Mouse (Mus musculus) cerebellum, adult 8-10 months (tissue): ENCODE results near the gene Ttc28.
A peak's percentile ranks its signal among the peaks of the same experiment; 100 is the strongest.

Experiments used
- DNase-seq: peaks from one replicate; pipeline ENCODE4 v3.0.0; 2022

Ttc28 gene

DNA sequence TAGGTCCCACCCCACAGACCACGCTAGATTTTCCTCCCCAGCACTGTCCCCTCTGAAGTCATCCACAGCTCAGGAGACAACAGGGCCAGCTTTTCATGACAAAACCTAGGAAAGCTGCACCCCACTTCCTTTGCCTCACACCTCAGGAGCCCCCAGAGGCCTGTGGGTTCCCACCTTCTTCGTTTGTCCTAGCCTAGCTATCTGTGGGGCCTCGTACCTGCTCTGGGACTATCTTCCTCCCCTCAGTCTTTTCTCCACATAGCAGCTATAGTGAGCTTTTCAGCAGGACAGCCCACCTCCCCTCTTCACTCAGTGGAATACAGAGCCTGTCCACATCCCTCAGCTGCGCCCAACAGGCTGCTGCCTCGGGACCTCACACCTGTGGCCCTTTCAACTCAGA is 418.2 kb downstream of the Ttc28 start:
- no peak for DNase-seq

DNA sequence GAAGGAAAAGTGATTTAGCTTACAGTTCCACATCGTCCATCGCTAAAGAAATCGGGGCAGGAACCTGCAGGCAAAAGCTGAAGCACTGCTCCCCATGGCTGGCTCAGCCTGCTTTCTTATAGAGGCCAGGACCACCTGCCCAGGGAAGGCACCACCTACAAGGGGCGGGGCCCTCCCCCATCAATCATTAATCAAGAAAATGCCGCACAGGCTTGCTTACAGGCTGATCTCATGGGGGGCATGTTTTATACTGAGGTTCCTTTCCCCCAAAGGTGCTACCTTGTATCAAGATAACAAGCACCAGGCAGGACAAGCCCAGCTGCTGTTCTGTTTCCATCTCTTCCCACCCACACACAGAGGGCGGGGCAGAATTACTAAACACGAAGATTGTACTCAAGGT is 419.1 kb downstream of the Ttc28 start:
- DNase-seq = no peak

DNA sequence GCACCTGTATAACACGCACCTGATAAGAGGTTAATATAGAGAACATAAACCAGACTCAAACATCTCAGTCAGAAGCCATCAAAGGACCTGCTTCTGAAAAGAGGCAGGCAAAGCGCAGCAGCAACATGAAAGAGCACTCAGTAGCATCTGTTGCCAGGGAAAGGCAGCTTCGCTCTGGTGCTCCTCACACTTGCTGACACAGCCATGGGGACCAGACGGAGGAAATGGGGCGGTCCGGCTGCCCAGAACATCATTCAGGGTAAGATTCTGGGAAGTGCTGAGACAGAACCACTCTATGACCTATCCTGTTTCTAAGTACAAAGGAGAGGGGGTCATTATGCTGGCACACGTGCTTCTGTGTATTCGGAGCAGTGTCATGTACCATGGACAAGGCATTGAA is 421.2 kb downstream of the Ttc28 start:
- DNase-seq = no peak

DNA sequence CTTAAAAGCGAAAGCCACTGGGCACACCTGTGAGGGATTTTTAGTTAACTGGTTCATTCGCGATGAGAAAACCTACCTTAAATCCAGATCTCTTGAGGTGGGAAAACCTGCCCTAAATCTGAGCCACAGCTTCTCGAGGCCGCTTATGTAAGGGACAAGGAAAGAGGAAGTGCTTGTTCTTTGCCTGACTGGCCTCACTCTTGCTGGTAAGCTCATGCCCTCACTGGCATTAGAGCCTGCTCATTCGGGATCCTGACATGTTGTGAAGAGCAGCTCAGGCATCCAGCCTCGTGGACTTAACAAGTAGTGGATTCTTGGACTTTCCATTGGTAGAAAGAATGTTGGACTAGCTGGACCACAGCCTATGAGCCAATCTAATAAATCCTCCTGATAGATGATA is 422.1 kb downstream of the Ttc28 start:
- DNase-seq = no peak

DNA sequence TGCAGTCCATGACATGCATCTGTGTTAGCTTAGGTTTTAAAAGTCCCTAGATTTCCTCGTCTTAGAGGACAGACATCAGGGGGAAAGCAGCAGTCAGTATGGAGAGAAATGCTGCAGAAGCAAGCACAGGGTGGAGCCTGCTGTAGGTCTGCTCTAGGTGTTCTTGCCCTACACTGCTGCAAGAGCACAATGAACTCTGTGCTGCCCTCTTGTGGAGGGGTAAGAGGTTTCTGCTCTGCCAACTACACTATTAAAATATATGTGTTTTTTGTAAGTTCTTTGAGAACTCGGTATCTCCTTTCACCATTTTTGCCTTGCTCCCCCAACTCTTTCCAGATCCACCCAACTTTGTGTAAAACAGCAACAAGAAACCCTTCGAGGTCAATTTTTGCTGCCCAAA is 425.1 kb downstream of the Ttc28 start:
- DNase-seq = no peak

DNA sequence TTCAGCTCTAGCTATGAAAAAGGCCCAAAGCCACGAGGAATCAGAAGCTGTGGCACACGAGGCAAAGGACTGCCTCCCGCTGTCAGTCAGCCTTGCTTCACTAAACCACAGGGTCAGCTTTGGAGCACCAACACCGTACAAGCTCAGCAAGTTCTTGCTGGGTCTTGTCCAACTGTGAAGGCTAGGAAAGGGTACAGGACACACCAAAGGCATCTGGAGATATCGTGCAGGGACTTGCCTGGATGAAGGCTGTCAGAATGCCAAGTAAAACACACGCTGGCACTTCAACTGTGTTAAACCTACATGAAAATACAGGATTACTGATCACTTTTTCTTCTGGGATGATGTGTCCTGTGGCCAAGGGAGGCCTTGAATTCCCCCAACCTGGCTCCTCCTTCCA is 430.6 kb downstream of the Ttc28 start:
- no peak for DNase-seq

DNA sequence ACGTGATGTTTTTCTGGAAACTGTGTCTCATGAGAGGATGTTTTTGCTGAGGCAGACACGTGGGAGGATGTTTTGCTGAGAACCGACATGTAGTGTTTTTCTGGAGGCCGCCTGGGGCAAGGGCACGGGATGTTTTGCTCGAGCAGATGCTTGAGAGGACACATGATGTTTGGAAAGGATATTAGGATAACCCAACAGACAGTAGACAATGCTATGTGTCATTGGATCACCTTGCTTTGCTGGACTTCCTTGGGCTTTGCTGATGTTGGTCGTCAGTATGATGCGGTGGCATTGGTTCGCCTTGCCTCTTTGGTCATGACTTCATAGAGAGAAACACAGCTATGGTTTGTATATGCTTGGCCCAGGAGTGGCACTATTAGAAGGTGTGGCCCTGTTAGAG is 434.2 kb downstream of the Ttc28 start:
- DNase-seq = no peak

DNA sequence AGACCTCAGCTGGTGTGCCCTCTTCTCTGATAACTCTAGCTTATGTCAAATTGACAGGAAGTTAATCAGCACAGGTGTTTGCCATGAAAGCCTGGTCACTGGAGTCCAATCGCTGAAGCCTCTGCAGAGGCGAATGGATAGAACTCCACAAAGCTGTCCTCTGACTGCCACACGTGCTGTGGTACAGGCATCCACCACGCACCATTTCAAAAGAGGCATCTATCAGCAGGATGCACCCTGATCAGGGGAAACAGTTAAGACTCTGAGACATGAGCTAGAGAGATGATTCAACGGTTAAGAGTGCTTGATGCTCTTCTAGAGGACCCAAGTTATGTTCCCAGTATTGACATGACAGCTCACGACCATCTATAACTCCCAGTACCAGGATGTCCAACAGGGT is 435.5 kb downstream of the Ttc28 start:
- no peak for DNase-seq

DNA sequence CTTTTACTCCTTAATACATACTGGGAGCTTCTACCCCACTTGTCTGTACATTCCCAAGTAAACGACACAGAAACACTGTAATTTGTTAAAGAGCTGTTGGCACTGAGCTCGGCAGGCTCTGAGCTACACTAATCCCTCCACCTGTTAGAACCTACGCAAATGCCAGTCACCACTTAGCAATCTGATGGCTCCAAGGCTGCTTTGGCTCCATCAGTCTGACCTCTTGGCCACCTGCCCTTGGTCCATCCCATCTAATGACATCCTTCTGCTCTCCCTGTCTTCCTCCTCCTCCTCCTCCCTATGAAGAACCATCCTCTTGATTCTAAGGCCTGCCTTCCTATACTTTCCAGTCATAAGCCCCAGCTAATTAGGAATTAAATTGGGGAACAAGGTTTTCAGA is 437.9 kb downstream of the Ttc28 start:
- no peak for DNase-seq

DNA sequence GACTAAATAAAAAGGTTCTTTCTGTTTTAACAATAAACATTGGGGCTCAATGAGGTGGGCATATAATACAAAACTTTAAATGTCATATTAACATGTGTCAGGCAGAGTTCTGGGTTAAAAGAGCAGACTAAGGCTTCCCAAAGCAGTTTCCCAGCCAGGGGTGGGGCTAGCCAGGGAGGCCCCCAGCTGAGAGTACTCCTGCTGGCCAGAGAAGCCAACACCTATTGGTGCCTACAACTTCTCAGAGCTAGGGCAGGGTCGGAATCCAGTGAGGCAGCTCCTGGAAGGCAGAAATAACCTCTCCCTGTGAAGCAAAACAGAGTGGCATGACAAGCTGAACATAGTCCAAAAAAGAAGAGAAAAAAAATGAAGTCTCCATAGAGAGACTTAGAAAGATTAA is 439.3 kb downstream of the Ttc28 start:
- DNase-seq = no peak

DNA sequence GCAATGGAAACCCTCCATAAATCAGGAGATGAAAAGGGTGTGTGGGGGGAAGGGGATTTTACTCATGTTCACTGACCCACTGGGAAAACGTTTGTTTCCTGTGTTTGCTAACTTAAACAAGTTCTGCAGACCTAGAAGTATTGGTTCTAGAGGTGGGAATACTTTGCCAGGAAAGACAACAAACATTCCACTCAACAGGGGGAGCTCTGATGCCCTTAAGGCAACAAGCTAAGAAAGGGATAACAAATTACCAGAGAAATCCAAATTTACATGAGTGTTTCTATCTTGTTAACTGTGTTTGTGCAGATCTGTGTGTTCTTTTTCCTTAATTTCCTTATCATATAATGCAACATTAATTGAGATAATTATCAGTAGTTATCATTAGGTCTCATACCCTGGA is 446.2 kb downstream of the Ttc28 start:
- DNase-seq = no peak

DNA sequence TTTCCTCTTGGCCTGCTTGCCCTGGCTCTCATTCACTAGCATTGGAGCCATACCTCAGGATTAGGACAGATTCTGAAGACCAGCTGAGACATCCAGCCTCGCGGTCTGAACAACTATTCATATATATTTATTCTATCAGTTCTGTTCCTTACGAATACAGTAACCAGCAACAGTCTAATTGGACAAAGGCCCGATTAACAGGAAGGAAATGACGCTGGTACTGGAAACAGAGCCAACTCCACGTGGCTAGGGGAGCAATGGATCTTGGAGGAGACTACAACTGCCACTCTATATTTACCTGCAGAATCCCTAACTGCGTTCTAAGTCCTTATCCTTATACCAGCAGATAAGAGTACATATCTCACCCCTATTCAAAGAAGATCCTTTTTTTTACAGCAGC is 447.8 kb downstream of the Ttc28 start:
- DNase-seq = no peak

DNA sequence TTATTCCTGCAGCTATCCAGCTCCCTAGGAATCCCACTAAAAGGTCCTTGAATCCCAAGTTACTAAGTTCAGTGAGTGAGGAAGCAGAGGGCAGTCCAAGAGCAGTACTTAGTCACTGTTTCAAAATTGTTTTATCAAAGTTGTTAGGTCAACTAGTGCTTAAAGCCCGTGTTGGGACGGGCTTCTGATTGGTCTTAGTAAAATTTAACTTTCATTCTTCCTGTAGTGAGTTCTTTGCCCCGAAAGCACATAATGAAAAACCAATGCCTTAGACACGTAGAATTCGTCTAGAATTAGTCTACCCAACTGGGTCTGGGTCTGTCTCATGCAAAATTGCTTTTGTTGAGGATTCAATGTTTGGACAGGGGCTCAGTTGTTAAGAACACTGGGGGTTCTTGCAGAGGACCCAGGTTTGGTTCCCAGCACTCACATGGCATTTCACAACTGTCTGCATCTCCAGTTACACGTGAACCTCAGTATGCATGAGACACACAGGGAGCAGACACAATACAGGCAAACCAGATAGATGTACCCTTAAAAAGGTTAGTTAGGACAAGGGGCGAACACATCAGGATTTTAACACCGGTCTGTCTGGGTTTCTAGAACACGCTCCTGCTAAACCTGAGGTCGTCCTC is 450.3 kb downstream of the Ttc28 start:
- no peak for DNase-seq

DNA sequence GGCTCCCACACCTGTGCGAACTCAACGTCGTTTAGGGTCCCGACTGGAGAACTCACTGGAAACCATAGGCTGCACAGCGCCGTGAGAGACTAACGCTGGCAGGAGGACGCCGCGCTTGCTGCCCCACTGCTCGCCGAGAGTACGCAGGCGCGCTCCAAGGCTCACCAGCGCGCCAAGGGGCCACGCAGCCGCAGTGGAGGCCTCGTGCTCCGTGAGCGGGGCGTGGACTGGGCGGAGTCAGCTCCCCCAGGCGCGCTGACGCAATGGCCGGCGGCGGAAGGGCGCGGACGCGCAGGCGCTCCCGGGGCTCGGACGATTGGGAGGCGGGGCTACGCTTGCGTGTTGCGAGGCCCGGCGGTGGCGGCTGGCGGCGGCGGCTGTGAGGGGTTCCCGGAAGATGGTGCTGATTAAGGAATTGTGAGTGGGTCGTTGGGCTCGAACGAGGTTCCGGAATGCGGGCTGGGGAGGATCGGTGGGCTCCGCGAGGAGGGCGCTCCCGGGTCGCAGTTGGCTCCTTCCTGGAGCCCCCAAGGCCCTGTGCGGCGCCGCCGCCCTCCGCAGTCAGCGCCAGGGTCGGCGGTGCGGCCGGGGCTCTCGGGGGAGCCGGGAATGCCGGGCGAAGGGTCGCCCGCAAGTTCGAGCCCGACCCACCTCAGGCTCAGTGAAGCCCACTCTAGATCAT is 451.0 kb downstream of the Ttc28 start, which contains the start of gene Pitpnb:
Pitpnb (plus strand) TSS at position 347 of the 682 bp plus-strand sequence.
- peak; percentile 99 for DNase-seq

DNA sequence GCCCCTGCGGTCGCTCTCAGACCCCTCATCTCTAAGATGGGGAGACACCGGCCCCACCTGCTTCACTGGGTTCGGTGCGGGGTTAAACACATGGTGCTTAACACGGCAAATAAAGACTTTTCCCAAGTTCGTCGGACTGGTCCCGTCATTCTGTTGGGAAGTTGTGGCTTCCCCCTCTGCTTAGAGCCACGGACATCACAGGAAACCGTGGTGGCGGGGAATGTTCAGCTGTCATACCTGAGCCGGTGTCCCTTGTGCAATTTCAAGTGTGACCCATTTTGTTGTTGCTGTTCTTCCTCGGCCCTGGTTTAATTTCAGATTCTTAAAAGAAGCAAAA is 451.5 kb downstream of the Ttc28 start:
- DNase-seq = no peak

DNA sequence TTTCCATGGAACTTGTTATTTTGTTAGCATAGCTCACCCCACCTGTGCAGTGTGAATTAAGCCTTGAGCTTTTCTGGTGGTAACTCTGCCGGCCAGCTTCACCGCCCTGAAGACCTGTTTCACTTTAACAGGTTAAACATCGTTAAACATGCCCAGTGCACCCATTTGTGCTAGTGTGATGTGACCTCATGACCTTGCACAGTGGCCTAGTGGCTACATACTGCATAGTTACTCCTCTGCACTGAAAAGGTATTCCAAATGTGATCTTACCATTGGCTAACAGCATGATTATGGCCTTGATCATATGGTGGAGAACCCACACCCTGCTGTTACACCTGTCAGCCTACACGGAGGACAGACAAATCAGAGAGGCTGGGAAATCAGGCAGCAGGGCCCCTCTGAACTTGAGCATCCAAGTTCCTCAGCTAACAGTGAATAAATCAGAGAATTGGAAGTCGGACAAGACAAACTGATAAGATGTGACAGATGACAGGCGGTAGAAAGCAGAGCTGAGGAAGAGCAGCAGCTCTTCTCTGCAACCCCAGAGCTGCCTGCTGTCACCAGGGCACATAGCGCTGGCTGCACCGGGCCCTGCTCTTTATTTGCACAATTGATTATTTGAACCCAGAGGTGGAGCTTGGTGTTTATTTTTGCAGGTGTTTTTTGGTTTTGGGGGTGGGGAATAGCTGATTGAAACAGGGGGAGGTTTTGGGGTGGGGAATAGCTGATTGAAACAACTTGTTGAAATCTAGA is 456.5 kb downstream of the Ttc28 start:
- DNase-seq = no peak
